Mouse (Mus musculus) cerebellum, adult 2 months (tissue): Measurements from ENCODE around the gene Rorc. TPM values are rescaled to one million over a fixed set of nuclear protein-coding genes. Genes with fewer than 3 reads are reported as not detected.

ENCODE experiments used
- DNase-seq, 2 experiments: peaks; one replicate each; pipeline ENCODE4 v3.0.0; 2021
- H3K27ac ChIP-seq: fragments of 200-500 bp; 2 replicates; pipeline ENCODE4 v1.5.1; 2012; ENCODE audit warnings: low read length, control low read depth, inconsistent platforms; ENCODE audit not compliant: insufficient read depth
- H3K27me3 ChIP-seq: fragments of 200-500 bp; 2 replicates; pipeline ENCODE4 v1.6.1; 2012; ENCODE audit warnings: inconsistent platforms, mild to moderate bottlenecking, low read length, moderate library complexity; ENCODE audit not compliant: control insufficient read depth, insufficient read depth
- H3K4me1 ChIP-seq: fragments of 200-500 bp; 2 replicates; pipeline ENCODE4 v1.6.1; 2011; ENCODE audit warnings: low read length; ENCODE audit not compliant: control insufficient read depth, insufficient read depth
- H3K4me3 ChIP-seq: fragments of 200-500 bp; replicated peaks from 2 replicates; pipeline ENCODE3; 2011; ENCODE audit warnings: mild to moderate bottlenecking, low read depth, low read length, control low read depth; ENCODE audit not compliant: insufficient read depth
- CTCF ChIP-seq: fragments of 200-500 bp; IDR thresholded peaks from 2 replicates; pipeline ENCODE4 v1.5.1; 2011; ENCODE audit warnings: low read depth, mild to moderate bottlenecking, control low read depth, low read length, moderate library complexity, borderline replicate concordance; ENCODE audit not compliant: insufficient read depth
- POLR2A ChIP-seq: fragments of 200-500 bp; IDR thresholded peaks from 2 replicates; pipeline ENCODE4 v1.6.1; 2011; ENCODE audit warnings: low read length, control low read depth, borderline replicate concordance; ENCODE audit not compliant: insufficient read depth
- WGBS: fragments of 180-500 bp; shearing (Covaris S2); methylation state at CpG from one replicate; pipeline ENCODE4 v1.1.7; 2018; 5-methylcytosine and 5-hydroxymethylcytosine counted together
- polyA plus RNA-seq: library from polyadenylated mRNA; depleted of rRNA; stranded (reverse); fragments of >200 nt; gene quantifications from 2 replicates; pipeline ENCODE4 v1.2.3, GENCODE M21; 2012; rRNA removed

The Rorc gene
- polyA plus RNA-seq, 1 experiment = 20.9 TPM

GRCm38 (mm10) chr3:94434305-94434704, 61.7 kb downstream of the Rorc start:
- no peak overlapping the region for H3K4me3 ChIP-seq
- H3K4me1 ChIP-seq = no peaks in the 10 kb centered on the region
- DNase-seq = no peak
- no peak overlapping the region for H3K27ac ChIP-seq
- no peaks in the 10 kb centered on the region for H3K27me3 ChIP-seq
- no peak for TF ChIP-seq POLR2A
- no peak for TF ChIP-seq CTCF
- 94% methylated on average over 2 of the region's 2 CpGs for WGBS

- TF ChIP-seq CTCF (no peak), POLR2A (no peak)
- Histone ChIP-seq H3K4me3 (no peak overlapping the region), H3K27me3 (no peaks in the 10 kb centered on the region), H3K4me1 (no peaks in the 10 kb centered on the region), H3K27ac (no peak overlapping the region)
- DNase-seq = no peak
- 85% methylated on average over 9 of the region's 9 CpGs for WGBS
Observed at GRCm38 (mm10) chr3:94436420-94436819, 63.8 kb downstream of the Rorc start.

GRCm38 (mm10) chr3:94441182-94441581, 68.6 kb downstream of the Rorc start:
- no peak overlapping the region for H3K4me3 ChIP-seq
- no peak for DNase-seq
- TF ChIP-seq CTCF (peak; percentile 27; the same call in 1 of the 2 replicates), POLR2A (no peak)
- H3K27me3 ChIP-seq = no peaks in the 10 kb centered on the region
- 42% methylated on average over 3 of the region's 3 CpGs for WGBS
- no peak overlapping the region for H3K27ac ChIP-seq
- peaks cover 4% of the 10 kb centered on the region; the same call in 1 of the 2 replicates for H3K4me1 ChIP-seq

- Histone ChIP-seq H3K4me3 (peak within 1 kb of the TSS; percentile 58), H3K27ac (peak within 1 kb of the TSS; percentile 32; the same call in 1 of the 2 replicates), H3K4me1 (peaks cover 4% of the 10 kb centered on the region; the same call in 1 of the 2 replicates), H3K27me3 (no peaks in the 10 kb centered on the region)
- TF ChIP-seq CTCF (no peak), POLR2A (peak; percentile 88; the same call in 1 of the 2 replicates)
- WGBS = 1% methylated on average over 39 of the region's 39 CpGs
- peak; percentile 93 to 95 for DNase-seq
Observed at GRCm38 (mm10) chr3:94442951-94443596, 70.5 kb downstream of the Rorc start, which contains the start of gene Mrpl9. Gene Mrpl9, plus strand, starts transcription at chr3:94443318.

- DNase-seq = no peak
- TF ChIP-seq CTCF = no peak
- no peak for TF ChIP-seq POLR2A
- 1% methylated on average over 24 of the region's 24 CpGs for WGBS
- Histone ChIP-seq H3K27ac (peak within 1 kb of the TSS; percentile 32; the same call in 1 of the 2 replicates), H3K4me3 (peak within 1 kb of the TSS; percentile 58), H3K27me3 (no peaks in the 10 kb centered on the region), H3K4me1 (peaks cover 4% of the 10 kb centered on the region; the same call in 1 of the 2 replicates)
Observed at GRCm38 (mm10) chr3:94443597-94443964, 71.0 kb downstream of the Rorc start, which contains the start of gene Oaz3. Gene Oaz3, minus strand, starts transcription at chr3:94443915.

Other genes starting within 250 kb of the Rorc start
- not detected in 2 replicates for gene Gm10696, start 194.6 kb upstream of the Rorc start, polyA plus RNA-seq
- gene Gm5286, start 176.1 kb upstream of the Rorc start, polyA plus RNA-seq = not detected in 2 replicates
- gene Gm4778, start 108.8 kb upstream of the Rorc start, polyA plus RNA-seq = not detected in 2 replicates
- gene Them4, start 62.7 kb upstream of the Rorc start, polyA plus RNA-seq = 33.6 and 33.8 TPM in 2 replicates
- not detected in 2 replicates for gene Them5, start 30.7 kb upstream of the Rorc start, polyA plus RNA-seq
- 3.5 and 3.7 TPM in 2 replicates for gene C2cd4d, start 10.4 kb upstream of the Rorc start, polyA plus RNA-seq
- 6.5 and 6.6 TPM in 2 replicates for gene Lingo4, start 25.7 kb downstream of the Rorc start, polyA plus RNA-seq
- 21.4 and 22.8 TPM in 2 replicates for gene Tdrkh, start 40.5 kb downstream of the Rorc start, polyA plus RNA-seq
- gene Mrpl9, start 70.5 kb downstream of the Rorc start, polyA plus RNA-seq = 58.5 and 58.6 TPM in 2 replicates
- gene Oaz3, start 71.1 kb downstream of the Rorc start, polyA plus RNA-seq = 0.15 and 0.32 TPM in 2 replicates
- 112 and 123 TPM in 2 replicates for gene Celf3, start 105.5 kb downstream of the Rorc start, polyA plus RNA-seq
- gene Riiad1, start 107.5 kb downstream of the Rorc start, polyA plus RNA-seq = 1.3 and 1.6 TPM in 2 replicates
- 55.9 and 58.6 TPM in 2 replicates for gene Snx27, start 209.9 kb downstream of the Rorc start, polyA plus RNA-seq